ENCODE assay signal across 8 mouse cellular contexts in the genomic region with DNA sequence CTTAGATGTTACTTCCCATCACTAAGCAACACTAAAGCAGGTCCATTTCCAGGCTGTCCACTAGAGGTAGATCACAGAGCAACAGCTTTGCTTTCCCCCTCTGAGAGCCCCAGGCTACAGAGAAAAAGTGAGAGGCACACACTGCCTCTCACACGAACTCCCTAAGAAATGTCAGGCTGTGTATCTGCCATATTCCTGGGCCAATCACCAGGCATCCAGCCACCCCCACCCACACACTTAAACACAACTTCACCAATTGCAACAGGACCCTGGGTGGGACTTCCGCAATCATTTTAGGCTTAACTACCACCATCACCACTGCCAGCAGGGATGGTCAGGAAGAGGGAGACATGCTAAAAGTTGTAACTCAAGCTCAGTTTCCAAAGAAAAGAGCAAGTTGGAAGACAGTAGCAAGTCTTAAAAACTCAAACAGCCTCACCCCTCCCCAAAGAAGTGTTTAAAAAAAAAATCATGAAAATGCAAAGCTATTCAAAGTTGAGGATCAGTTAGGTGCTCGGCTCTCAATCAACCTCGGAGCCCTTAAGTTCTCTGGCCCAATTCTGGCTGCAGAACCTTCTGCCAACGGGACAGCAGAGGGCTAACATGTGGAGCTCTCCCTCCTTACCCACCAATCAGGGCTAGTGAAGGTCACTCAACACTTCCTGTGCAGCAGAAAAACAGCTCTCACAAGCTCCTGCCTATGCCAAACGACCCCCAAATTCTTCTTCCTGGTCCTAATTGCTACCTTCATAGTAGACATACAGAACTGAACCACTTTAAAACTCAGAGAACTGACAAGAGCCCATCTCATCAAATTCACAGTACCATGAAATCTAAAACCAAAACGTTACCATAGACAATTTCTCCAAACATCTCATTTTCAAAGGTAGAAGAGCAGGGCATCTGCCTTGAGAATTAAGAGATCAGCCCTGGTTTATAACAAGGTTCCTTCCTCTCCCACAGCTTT. TPM values are rescaled to one million over a fixed set of nuclear protein-coding genes. Genes with fewer than 3 reads are reported as not detected.
A peak's percentile ranks its signal among the peaks of the same experiment; 100 is the strongest.
DNase-seq lines count a peak whose midpoint lies in the region; ATAC-seq and TF ChIP-seq lines count a peak whose summit lies in the region.

No protein-coding gene starts in this region.

- peak overlapping the region; percentile 78 for H3K4me3 ChIP-seq in forebrain, embryonic 10.5 days
- peak overlapping the region; percentile 88 for H3K4me3 ChIP-seq in heart, embryonic 15.5 days
- H3K4me3 ChIP-seq in liver, embryonic 14.5 days (ENCODE audit: insufficient read depth in 1 of 2, low read depth in 2 of 2, low read length in 2 of 2): peak overlapping the region; percentile 83 to 94
- H3K4me3 ChIP-seq in neural tube, embryonic 11.5 days (ENCODE audit: low read depth, low read length): peak overlapping the region; percentile 90

- TF ChIP-seq CTCF in brain, embryonic 14.5 days (IDR thresholded peaks at IDR 0.05; ENCODE audit: borderline replicate concordance, extremely low read depth, insufficient read depth, insufficient read length): peak; percentile 43; the same call in 1 of the 2 replicates
- TF ChIP-seq CTCF in liver, embryonic 14.5 days (IDR thresholded peaks at IDR 0.05; ENCODE audit: low read depth): 0 out of 2 replicates have a peak, but pooled peaks have one; percentile 2

- 28% methylated on average over 7 of the region's 7 CpGs for WGBS in forebrain, embryonic 10.5 days
- 6% methylated on average over 7 of the region's 7 CpGs for WGBS in heart, embryonic 15.5 days
- 6% methylated on average over 7 of the region's 7 CpGs for WGBS in liver, embryonic 14.5 days (ENCODE audit: insufficient replicate concordance)
- WGBS in neural tube, embryonic 11.5 days: 24% methylated on average over 7 of the region's 7 CpGs

- no peak for TF ChIP-seq EP300 in liver, embryonic 14.5 days (IDR thresholded peaks at IDR 0.05; ENCODE audit: low read depth)

- peak; percentile 25 to 47 for DNase-seq in CD8-positive naive resting alpha-beta T cell, adult 2 months (ENCODE audit: low read depth in 2 of 2, low spot score in 2 of 2)
- peak; percentile 93 for DNase-seq in brain, embryonic 14.5 days (ENCODE audit: low read depth)
- DNase-seq in forebrain, embryonic 10.5 days (ENCODE audit: extremely low spot score, low spot score): peak; percentile 51
- DNase-seq in kidney, postnatal 14 days: peak; percentile 77
- DNase-seq in liver, embryonic 14.5 days (ENCODE audit: low read depth in 3 of 3, low spot score in 3 of 3): peak; percentile 71 to 76 (median 73)
- DNase-seq in neural tube, embryonic 11.5 days (ENCODE audit: low spot score): peak; percentile 54
- peak; percentile 64 for DNase-seq in testis, postnatal 14 days (ENCODE audit: low spot score)

- H3K9me3 ChIP-seq in forebrain, embryonic 10.5 days: no peaks in the 10 kb centered on the region
- no peaks in the 10 kb centered on the region for H3K9me3 ChIP-seq in heart, embryonic 15.5 days (replicated peaks)
- no peaks in the 10 kb centered on the region for H3K9me3 ChIP-seq in liver, embryonic 14.5 days (ENCODE audit: control insufficient read depth, low read length)
- no peaks in the 10 kb centered on the region for H3K9me3 ChIP-seq in neural tube, embryonic 11.5 days (ENCODE audit: control insufficient read depth, low read length)

- peaks cover 62% of the 10 kb centered on the region for H3K4me1 ChIP-seq in forebrain, embryonic 10.5 days
- H3K4me1 ChIP-seq in heart, embryonic 15.5 days (replicated peaks): peaks cover 50% of the 10 kb centered on the region
- peaks cover 45 to 47% of the 10 kb centered on the region in 2 experiments for H3K4me1 ChIP-seq in liver, embryonic 14.5 days (replicated peaks; ENCODE audit: control insufficient read depth in 2 of 2, insufficient read depth in 2 of 2, low read length in 1 of 2)
- peaks cover 20% of the 10 kb centered on the region for H3K4me1 ChIP-seq in neural tube, embryonic 11.5 days (ENCODE audit: control insufficient read depth, insufficient read depth, low read length)

- H3K27me3 ChIP-seq in forebrain, embryonic 10.5 days (ENCODE audit: poor library complexity, severe bottlenecking): no peaks in the 10 kb centered on the region
- H3K27me3 ChIP-seq in heart, embryonic 15.5 days: no peaks in the 10 kb centered on the region
- no peaks in the 10 kb centered on the region for H3K27me3 ChIP-seq in liver, embryonic 14.5 days (ENCODE audit: control insufficient read depth, insufficient read depth, low read length)
- H3K27me3 ChIP-seq in neural tube, embryonic 11.5 days (ENCODE audit: control insufficient read depth, insufficient read depth, low read length): no peaks in the 10 kb centered on the region

- H3K36me3 ChIP-seq in forebrain, embryonic 10.5 days (replicated peaks): peaks cover 14% of the 10 kb centered on the region
- no peaks in the 10 kb centered on the region for H3K36me3 ChIP-seq in heart, embryonic 15.5 days
- H3K36me3 ChIP-seq in liver, embryonic 14.5 days (replicated peaks; ENCODE audit: control insufficient read depth, insufficient read depth, low read depth): peaks cover 3% of the 10 kb centered on the region
- H3K36me3 ChIP-seq in neural tube, embryonic 11.5 days (ENCODE audit: control insufficient read depth, insufficient read depth, low read length): no peaks in the 10 kb centered on the region

- H3K27ac ChIP-seq in forebrain, embryonic 10.5 days: peak overlapping the region; percentile 99
- H3K27ac ChIP-seq in heart, embryonic 15.5 days: peak overlapping the region; percentile 99
- H3K27ac ChIP-seq in liver, embryonic 14.5 days: peak overlapping the region; percentile 76
- H3K27ac ChIP-seq in neural tube, embryonic 11.5 days (ENCODE audit: low read depth, low read length): no peak overlapping the region

- H3K9ac ChIP-seq in heart, embryonic 15.5 days: peak overlapping the region; percentile 93
- peak overlapping the region; percentile 87 for H3K9ac ChIP-seq in liver, embryonic 14.5 days (replicated peaks)
- H3K9ac ChIP-seq in neural tube, embryonic 11.5 days (ENCODE audit: low read length): peak overlapping the region; percentile 92

- no peak for TF ChIP-seq POLR2A in brain, embryonic 14.5 days (IDR thresholded peaks at IDR 0.05; ENCODE audit: borderline replicate concordance, extremely low read depth, insufficient read depth, insufficient read length, poor library complexity, severe bottlenecking)

- peak; percentile 42 for ATAC-seq in heart, embryonic 15.5 days (replicated peaks; ENCODE audit: insufficient number of reproducible peaks, insufficient read depth, low FRiP score, low read depth)
- ATAC-seq in liver, embryonic 14.5 days (ENCODE audit: insufficient read depth): peak; percentile 9
- ATAC-seq in neural tube, embryonic 11.5 days (ENCODE audit: insufficient read depth, low FRiP score, low TSS enrichment): no peak

- peak overlapping the region; percentile 87 for H3K4me2 ChIP-seq in heart, embryonic 15.5 days
- H3K4me2 ChIP-seq in liver, embryonic 14.5 days (ENCODE audit: low read depth): peak overlapping the region; percentile 92
- peak overlapping the region; percentile 100 for H3K4me2 ChIP-seq in neural tube, embryonic 11.5 days (ENCODE audit: low read depth)

RNA-seq across cellular contexts. Expression of gene Fam120a, which starts 2.0 kb away (rescaled TPM):
- 53.8 and 63.0 TPM in 2 replicates for polyA plus RNA-seq in brain, embryonic 14.5 days (2012; rRNA removed)
- 13.7 and 14.5 TPM in 2 replicates for polyA plus RNA-seq in forebrain, embryonic 10.5 days (2016; fragmentation: Nextera tagmentation; extraction: Ambion mirVana)
- 16.9 and 18.1 TPM in 2 replicates for polyA plus RNA-seq in heart, embryonic 15.5 days (2015; fragmentation: Nextera tagmentation; extraction: Ambion mirVana)
- polyA plus RNA-seq in liver, embryonic 14.5 days (2012; rRNA removed): 33.9 and 37.4 TPM in 2 replicates
- 19.1 and 23.2 TPM in 2 replicates for polyA plus RNA-seq in liver, embryonic 14.5 days (2014; fragmentation: Nextera tagmentation; extraction: Ambion mirVana)
- 18.6 and 18.9 TPM in 2 replicates for polyA plus RNA-seq in neural tube, embryonic 11.5 days (2014; fragmentation: Nextera tagmentation; extraction: Ambion mirVana)

Comparison
In these comparisons a context has a peak if more than half of its experiments do, and no peak if none do; other contexts are left out.
1. DNase-seq: peak in every context shown above with its lines; median percentile 93 in brain, embryonic 14.5 days; 77 in kidney, postnatal 14 days; 73 in liver, embryonic 14.5 days; 64 in testis, postnatal 14 days; 54 in neural tube, embryonic 11.5 days; 51 in forebrain, embryonic 10.5 days; 36 in CD8-positive naive resting alpha-beta T cell, adult 2 months.